Mouse (Mus musculus) forebrain, embryonic 10.5 days (tissue): ENCODE data around the gene Smpdl3b. TPM values are rescaled to one million over a fixed set of nuclear protein-coding genes. Genes with fewer than 3 reads are reported as not detected.
"Not testable (repeated sequence)": the region's sequence is repeated elsewhere in the genome, so short reads cannot be mapped to it uniquely, and the experiment has no call there.

Experiments used
- DNase-seq: peaks from one replicate; pipeline ENCODE4 v3.0.0-alpha.2; 2017; ENCODE audit warnings: low spot score; ENCODE audit errors: extremely low spot score
- H3K27ac ChIP-seq: fragments of 300-500 bp; sonication (generic); 2 replicates; pipeline ENCODE4 v1.5.1; 2016; ENCODE audit warnings: mild to moderate bottlenecking
- H3K27me3 ChIP-seq: fragments of 300-500 bp; sonication (generic); 2 replicates; pipeline ENCODE4 v1.6.1; 2016; ENCODE audit warnings: mild to moderate bottlenecking; ENCODE audit not compliant: poor library complexity, severe bottlenecking
- H3K36me3 ChIP-seq: fragments of 300-500 bp; sonication (generic); replicated peaks from 2 replicates; pipeline ENCODE4 v1.6.1; 2016; ENCODE audit warnings: mild to moderate bottlenecking, moderate library complexity
- H3K4me1 ChIP-seq: fragments of 300-500 bp; sonication (generic); 2 replicates; pipeline ENCODE4 v1.6.1; 2016
- H3K4me3 ChIP-seq: fragments of 300-500 bp; sonication (generic); 2 replicates; pipeline ENCODE4 v1.5.1; 2016; ENCODE audit warnings: mild to moderate bottlenecking, moderate library complexity
- H3K9me3 ChIP-seq: fragments of 300-500 bp; sonication (generic); 2 replicates; pipeline ENCODE4 v1.6.1; 2016; ENCODE audit warnings: mild to moderate bottlenecking, moderate library complexity
- WGBS: fragments of 180-500 bp; shearing (Covaris S2); methylation state at CpG from one replicate; pipeline ENCODE4 v1.1.7; 2016; 5-methylcytosine and 5-hydroxymethylcytosine counted together
- polyA plus RNA-seq: library from polyadenylated mRNA; unstranded; fragments of >200 nt; fragmentation: Nextera tagmentation; extraction: Ambion mirVana; gene quantifications from 2 replicates; pipeline ENCODE4 v1.2.1, GENCODE M21; 2016

The Smpdl3b gene
- polyA plus RNA-seq: 4.7 and 4.9 TPM in 2 replicates

DNA sequence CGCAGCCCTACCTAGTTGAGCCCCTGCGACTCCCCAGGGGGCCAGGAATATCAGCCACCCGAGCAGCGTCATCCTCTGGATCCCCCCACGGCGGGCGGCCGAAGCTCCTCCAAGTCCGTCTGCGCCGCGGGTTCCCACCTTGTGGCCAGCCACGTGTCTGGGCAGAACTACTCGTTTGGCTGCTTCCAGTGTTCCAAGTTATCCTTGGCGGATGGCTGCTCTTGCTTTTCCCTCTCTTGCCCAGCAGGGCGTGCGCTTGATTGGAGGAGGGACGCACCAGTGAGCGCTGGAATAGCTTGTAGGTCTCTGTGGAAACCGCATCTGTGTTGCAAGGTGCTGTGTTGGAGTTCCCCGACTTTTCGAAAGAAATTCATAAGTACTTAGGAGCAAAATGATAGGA is at the start of gene Smpdl3b:
TSS of gene Smpdl3b (minus strand) at position 279 of the 400 bp plus-strand sequence.
- peak; percentile 83 for DNase-seq
- Histone ChIP-seq H3K36me3 (no peaks in the 10 kb centered on the region), H3K4me3 (peak within 1 kb of the TSS; percentile 56), H3K27ac (peak within 1 kb of the TSS; percentile 81), H3K27me3 (peaks cover 33% of the 10 kb centered on the region), H3K9me3 (no peaks in the 10 kb centered on the region), H3K4me1 (peaks cover 24% of the 10 kb centered on the region)
- 1% methylated on average over 22 of the region's 22 CpGs for WGBS

DNA sequence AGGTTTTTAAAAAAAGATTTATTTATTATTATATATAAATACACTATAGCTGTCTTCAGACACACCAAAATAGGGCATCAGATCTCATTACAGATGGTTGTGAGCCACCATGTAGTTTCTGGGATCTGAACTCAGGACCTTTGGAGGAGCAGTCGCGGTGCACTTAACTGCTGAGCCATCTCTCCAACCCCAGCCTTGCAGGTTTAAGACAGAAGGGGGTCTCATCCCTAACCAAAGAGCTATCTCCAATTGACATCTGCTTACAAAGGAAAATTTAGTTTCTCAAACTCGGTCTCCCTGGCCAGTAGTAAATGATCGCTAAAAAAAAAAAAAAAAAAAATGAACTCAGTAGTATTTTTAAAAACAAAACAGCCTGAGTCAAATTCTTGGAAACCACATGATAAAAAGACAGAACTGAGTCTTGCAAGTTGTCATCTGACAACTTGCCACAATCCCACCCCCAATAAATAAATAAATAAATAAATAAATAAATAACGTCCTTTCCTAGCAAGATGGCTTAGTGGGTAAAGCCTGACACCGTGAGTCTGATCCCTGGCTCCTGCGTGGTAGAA is 49.7 kb upstream of the Smpdl3b start:
- no peaks in the 10 kb centered on the region for H3K36me3 ChIP-seq
- WGBS: 91% methylated on average over 7 of the region's 7 CpGs
- no peak overlapping the region for H3K27ac ChIP-seq
- peaks cover 9% of the 10 kb centered on the region; the same call in 1 of the 2 replicates for H3K9me3 ChIP-seq
- H3K4me1 ChIP-seq: no peaks in the 10 kb centered on the region
- no peak overlapping the region for H3K4me3 ChIP-seq
- DNase-seq: no peak
- H3K27me3 ChIP-seq: no peaks in the 10 kb centered on the region

DNA sequence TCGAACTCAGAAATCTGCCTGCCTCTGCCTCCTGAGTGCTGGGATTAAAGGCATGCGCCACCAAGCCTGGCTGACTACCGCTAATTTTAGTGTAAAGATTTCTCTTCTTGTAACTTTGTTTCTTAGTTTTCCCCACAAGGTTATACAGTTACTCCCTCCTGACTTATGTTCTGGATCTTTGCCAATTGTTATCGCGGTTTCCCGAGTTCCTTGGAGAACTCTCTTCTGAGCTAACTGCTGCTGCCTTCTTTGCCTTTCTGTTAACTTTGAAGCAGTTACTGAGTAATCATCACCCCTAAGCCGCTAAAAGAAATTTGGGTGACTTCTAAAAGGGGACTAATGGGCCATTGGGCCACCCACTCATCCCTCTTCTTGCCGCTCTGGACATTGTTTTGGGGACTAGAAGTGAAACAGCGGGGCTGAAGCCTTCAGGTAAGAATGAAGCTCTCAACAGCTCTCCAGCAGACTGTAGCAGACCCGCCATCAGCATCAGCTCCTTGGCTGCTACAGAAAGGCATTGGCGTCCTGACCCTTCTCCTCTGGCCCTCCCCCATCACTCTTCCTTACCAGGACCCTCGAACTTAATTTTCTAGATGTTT is 48.6 kb upstream of the Smpdl3b start:
- 89% methylated on average over 12 of the region's 12 CpGs for WGBS
- Histone ChIP-seq H3K9me3 (no peaks in the 10 kb centered on the region), H3K27ac (no peak overlapping the region), H3K27me3 (no peaks in the 10 kb centered on the region), H3K4me1 (no peaks in the 10 kb centered on the region), H3K36me3 (no peaks in the 10 kb centered on the region), H3K4me3 (no peak overlapping the region)
- DNase-seq: no peak

DNA sequence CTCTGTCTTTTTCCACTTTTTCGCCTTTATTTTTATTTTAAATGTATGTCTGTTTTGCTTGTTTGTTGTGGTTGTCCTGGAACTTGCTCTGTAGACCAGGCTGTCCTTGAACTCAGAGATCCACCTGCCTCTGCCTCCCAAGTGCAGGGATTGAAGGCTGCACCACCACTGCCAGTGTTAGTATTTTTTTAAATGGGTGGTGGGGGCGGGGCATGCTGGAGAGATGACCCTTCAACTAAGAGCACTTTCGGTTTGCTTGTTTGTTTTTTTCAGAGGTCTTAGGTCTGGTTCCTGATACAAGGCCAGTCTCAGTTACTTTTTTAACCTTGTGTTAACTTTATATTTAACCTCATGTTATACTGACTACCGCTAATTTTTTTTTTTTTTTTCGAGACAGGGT is 48.1 kb upstream of the Smpdl3b start:
- H3K27ac ChIP-seq: no peak overlapping the region
- no peaks in the 10 kb centered on the region for H3K4me1 ChIP-seq
- H3K9me3 ChIP-seq: no peaks in the 10 kb centered on the region
- no peak for DNase-seq
- H3K27me3 ChIP-seq: no peaks in the 10 kb centered on the region
- H3K36me3 ChIP-seq: no peaks in the 10 kb centered on the region
- H3K4me3 ChIP-seq: no peak overlapping the region
- WGBS: 84% methylated on average over 5 of the region's 5 CpGs

DNA sequence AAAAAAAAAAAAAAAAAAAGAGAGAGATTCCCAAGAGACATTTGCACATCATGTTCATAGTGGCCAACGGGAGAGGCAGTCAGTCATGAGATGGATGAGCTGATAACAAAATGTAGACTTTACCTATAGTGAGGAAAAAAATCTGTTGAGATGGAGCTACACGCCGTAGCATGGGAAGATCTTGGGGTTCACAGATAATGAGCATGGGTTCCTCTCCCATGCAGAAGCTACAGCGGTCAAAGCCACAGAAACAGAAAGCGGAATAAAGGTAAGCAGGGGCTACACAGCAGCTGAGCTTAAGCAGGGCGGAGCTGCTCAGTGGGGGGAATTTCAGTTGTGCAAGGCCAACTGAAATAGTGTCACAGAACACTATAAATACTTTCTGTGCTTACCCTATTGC is 47.3 kb upstream of the Smpdl3b start:
- 93% methylated on average over 6 of the region's 6 CpGs for WGBS

DNA sequence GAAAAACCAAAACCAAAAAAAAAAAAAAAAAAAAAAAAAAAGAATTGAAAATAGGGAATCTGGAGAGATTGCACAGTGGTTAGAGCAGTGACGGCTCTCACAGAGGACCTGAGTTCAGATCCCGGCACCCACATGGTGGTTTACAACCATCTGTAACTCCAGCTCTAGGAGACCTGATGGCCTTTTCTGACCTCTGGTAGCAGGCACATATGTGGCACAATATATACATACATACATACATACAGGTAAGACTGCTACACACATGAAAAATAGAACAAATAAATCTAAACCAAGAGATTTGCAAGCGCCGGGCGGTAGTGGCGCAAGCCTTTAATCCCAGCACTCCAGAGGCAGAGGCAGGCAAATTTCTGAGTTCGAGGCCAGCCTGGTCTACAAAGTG is 46.8 kb upstream of the Smpdl3b start:
- H3K9me3 ChIP-seq: no peaks in the 10 kb centered on the region
- no peaks in the 10 kb centered on the region for H3K4me1 ChIP-seq
- no peaks in the 10 kb centered on the region for H3K36me3 ChIP-seq
- no peak for DNase-seq
- H3K27ac ChIP-seq: no peak overlapping the region
- H3K4me3 ChIP-seq: no peak overlapping the region
- 95% methylated on average over 7 of the region's 7 CpGs for WGBS
- no peaks in the 10 kb centered on the region for H3K27me3 ChIP-seq

More for the DNA sequence above, 47.3 kb upstream of the Smpdl3b start:
- Histone ChIP-seq H3K36me3 (no peaks in the 10 kb centered on the region), H3K4me3 (no peak overlapping the region), H3K27ac (no peak overlapping the region), H3K27me3 (no peaks in the 10 kb centered on the region), H3K4me1 (no peaks in the 10 kb centered on the region), H3K9me3 (no peaks in the 10 kb centered on the region)
- no peak for DNase-seq

DNA sequence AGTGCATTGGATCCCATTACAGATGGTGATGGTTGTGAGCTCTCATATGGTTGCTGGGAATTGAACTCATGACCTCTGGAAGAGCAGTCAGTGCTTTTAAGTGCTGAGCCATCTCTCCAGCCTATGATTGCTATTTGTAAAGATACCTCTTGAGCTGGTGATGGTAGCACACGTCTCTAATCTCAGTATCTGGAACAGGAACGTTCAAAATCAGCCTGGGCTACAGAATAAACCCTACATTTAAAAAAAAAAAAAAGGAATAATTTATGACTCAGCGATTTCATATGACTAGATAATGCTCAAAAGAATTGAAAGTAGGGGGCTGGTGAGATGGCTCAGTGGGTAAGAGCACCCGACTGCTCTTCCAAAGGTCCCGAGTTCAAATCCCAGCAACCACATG is 46.2 kb upstream of the Smpdl3b start:
- H3K4me1 ChIP-seq: no peaks in the 10 kb centered on the region
- H3K27me3 ChIP-seq: no peaks in the 10 kb centered on the region
- no peak overlapping the region for H3K4me3 ChIP-seq
- no peak for DNase-seq
- 91% methylated on average over 5 of the region's 5 CpGs for WGBS
- no peaks in the 10 kb centered on the region for H3K36me3 ChIP-seq
- H3K27ac ChIP-seq: no peak overlapping the region
- H3K9me3 ChIP-seq: no peaks in the 10 kb centered on the region

DNA sequence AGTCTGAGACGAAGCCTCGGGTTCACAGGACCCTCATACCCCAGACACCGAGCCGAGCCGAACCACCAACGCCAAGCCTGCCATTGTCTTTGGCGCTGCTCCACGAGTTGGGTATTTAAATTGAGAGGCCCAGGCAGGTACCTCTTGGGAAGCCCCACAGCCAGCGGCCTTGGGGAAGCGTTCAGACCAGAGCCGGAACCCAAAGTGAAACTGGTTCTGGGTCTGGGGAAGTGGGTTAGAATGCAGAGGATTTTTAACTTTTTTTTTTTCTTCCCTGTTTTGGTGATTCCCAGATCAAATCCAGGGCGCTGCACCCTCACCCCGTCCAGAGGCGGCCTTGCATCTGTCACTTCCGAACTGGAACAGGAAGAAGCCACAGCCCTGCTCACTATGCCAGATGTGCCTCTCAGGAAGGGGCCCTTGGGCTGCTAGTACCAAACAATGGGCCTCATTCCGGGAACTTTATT is 45.2 kb upstream of the Smpdl3b start:
- H3K9me3 ChIP-seq: no peaks in the 10 kb centered on the region
- no peaks in the 10 kb centered on the region for H3K4me1 ChIP-seq
- no peak overlapping the region for H3K27ac ChIP-seq
- 75% methylated on average over 16 of the region's 16 CpGs for WGBS
- DNase-seq: no peak
- no peak overlapping the region for H3K4me3 ChIP-seq
- no peaks in the 10 kb centered on the region for H3K36me3 ChIP-seq
- H3K27me3 ChIP-seq: peaks cover 5% of the 10 kb centered on the region; the same call in 1 of the 2 replicates

DNA sequence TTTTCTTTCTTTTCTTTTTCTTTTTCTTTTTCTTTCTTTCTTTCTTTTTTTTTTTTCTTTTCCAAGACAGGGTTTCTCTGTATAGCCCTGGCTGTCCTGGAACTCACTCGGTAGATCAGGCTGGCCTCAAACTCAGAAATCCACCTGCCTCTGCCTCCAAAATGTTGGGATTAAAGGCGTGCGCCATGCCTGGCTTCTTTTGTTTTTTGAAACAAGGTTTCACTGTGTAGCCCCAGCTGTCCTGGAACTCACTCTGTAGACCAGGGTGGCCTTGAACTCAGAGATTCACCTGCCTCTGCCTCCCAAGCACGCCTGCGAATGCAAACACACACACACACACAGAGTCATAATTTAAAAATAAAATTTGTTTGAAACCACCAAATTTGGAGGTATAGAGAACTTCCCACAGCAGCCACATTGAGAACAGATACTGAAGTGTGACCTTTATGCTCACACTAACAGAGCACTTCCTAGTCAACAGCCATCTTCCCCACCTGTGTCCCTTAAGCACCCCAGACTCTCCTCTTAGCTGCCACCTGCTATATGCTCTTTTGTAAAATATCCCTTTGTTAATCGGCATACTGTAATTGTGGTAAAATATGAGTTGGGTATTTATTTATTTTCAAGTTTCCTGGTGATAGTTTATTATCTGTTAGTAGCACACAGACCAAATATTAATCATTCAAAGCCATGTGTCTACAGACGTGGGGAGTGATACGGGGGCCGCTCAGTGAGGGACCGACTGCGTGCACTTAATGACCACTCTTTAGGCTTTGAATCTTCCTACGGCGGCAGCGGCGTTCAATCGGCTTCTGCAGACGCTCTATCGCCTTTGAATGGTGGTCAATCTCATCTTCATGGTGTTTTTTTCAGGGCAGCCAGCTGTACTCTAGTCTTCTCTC is 44.4 kb upstream of the Smpdl3b start:
- no peak for DNase-seq
- no peak overlapping the region for H3K27ac ChIP-seq
- 90% methylated on average over 18 of the region's 18 CpGs for WGBS
- H3K4me1 ChIP-seq: no peaks in the 10 kb centered on the region
- H3K27me3 ChIP-seq: peaks cover 10% of the 10 kb centered on the region
- H3K36me3 ChIP-seq: no peaks in the 10 kb centered on the region
- no peak overlapping the region for H3K4me3 ChIP-seq
- H3K9me3 ChIP-seq: no peaks in the 10 kb centered on the region

DNA sequence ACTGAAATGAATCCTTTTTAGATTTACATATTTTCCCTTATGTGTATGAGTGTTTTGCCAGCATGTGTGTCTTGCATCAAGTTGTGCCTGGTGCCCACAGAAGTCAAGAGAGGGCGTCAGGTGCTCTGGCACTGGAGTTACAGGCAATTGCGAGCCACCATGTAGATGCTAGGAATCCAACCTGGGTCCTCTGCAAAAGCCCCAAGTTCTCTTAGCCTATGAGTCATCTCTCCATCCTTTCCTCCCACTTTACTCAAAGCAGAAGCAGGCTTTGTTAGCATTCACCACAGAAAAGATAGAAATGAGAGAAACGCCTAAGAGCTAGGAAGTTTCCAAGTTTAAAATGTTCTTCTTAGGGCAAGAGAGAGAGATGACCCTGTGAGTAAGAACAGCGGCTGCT is 42.8 kb upstream of the Smpdl3b start:
- Histone ChIP-seq H3K27me3 (peaks cover 26% of the 10 kb centered on the region), H3K4me1 (peaks cover 7% of the 10 kb centered on the region), H3K9me3 (no peaks in the 10 kb centered on the region), H3K36me3 (no peaks in the 10 kb centered on the region), H3K4me3 (no peak overlapping the region), H3K27ac (no peak overlapping the region)
- no peak for DNase-seq
- WGBS: 92% methylated on average over 4 of the region's 4 CpGs

DNA sequence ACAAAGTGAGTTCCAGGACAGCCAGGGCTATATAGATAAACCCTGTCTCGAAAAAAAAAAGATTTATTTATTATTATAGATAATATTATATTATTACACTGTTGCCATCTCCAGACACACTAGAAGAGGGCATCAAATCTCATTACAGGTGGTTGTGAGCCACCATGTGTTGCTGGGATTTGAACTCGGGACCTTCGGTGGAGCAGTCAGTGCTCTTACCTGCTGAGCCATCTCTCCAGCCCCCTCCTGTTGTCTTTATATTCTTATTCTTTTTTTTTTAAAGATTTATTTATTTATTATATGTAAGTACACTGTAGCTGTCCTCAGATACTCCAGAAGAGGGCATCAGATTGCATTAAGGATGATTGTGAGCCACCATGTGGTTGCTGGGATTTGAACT is 41.6 kb upstream of the Smpdl3b start:
- H3K27me3 ChIP-seq: peaks cover 37% of the 10 kb centered on the region
- H3K36me3 ChIP-seq, H3K4me3 ChIP-seq, H3K4me1 ChIP-seq, H3K9me3 ChIP-seq, DNase-seq, H3K27ac ChIP-seq: not testable (repeated sequence)
- WGBS: 87% methylated on average over 3 of the region's 3 CpGs

DNA sequence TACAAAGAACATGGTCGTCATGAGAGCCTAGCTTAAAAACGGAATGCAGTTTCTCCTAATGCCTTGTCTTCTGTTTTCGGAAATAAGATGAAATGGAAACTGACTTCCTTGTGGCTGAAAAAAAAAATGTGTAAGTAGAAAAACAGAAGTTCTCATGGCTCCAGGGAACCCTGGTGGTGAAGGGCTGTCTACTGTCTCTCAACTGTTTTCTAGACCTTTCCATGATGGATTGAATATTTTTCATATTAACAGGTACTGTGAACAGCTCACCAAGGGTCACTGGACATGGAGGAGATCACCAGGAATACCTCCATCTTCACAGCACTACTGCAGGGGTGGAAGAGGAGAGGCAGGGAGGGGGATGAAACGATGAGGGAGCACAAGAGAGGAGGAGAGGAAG is 41.0 kb upstream of the Smpdl3b start:
- no peak for DNase-seq
- WGBS: 78% methylated on average over 4 of the region's 4 CpGs
- Histone ChIP-seq H3K27ac (no peak overlapping the region), H3K4me1 (peaks cover 7% of the 10 kb centered on the region), H3K4me3 (no peak overlapping the region), H3K9me3 (no peaks in the 10 kb centered on the region), H3K36me3 (no peaks in the 10 kb centered on the region), H3K27me3 (peaks cover 38% of the 10 kb centered on the region)

DNA sequence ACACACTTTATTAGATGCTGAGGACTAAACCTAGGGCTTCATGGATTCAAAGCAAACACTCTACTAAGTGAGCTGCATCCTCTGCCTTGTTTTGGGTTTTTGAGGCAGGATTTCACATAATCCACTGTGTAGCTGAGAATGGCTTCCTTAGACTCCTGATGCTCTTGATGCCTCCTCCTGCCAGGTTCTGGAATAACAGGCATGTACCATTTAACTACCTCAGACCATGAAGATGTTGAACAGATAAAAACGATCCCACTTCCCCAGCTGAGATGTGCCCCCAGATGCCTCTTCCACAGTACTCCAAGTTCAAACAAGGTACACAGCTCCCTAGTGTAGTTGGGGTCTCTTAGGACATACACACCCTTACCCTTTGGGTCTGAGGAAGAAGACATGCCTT is 40.4 kb upstream of the Smpdl3b start:
- 84% methylated on average over 1 of the region's 1 CpGs for WGBS
- Histone ChIP-seq H3K9me3 (no peaks in the 10 kb centered on the region), H3K4me1 (peaks cover 7% of the 10 kb centered on the region), H3K27me3 (peaks cover 38% of the 10 kb centered on the region), H3K27ac (no peak overlapping the region), H3K4me3 (no peak overlapping the region), H3K36me3 (no peaks in the 10 kb centered on the region)
- DNase-seq: no peak
